Mouse (Mus musculus) olfactory bulb, adult 2 months (tissue): ENCODE results near the gene 4921524J17Rik. TPM values are rescaled to one million over a fixed set of nuclear protein-coding genes. Genes with fewer than 3 reads are reported as not detected.

Experiments used
- H3K27ac ChIP-seq: fragments of 200-500 bp; 2 replicates; pipeline ENCODE4 v1.5.1; 2012; ENCODE audit warnings: low read depth, low read length; ENCODE audit not compliant: insufficient read depth
- H3K4me1 ChIP-seq: fragments of 200-500 bp; 2 replicates; pipeline ENCODE4 v1.6.1; 2012; ENCODE audit warnings: low read length; ENCODE audit not compliant: control insufficient read depth, insufficient read depth
- H3K4me3 ChIP-seq: fragments of 200-500 bp; 2 replicates; pipeline ENCODE4 v1.5.1; 2012; ENCODE audit warnings: mild to moderate bottlenecking, low read depth, low read length, moderate library complexity; ENCODE audit not compliant: insufficient read depth
- CTCF ChIP-seq: fragments of 200-500 bp; IDR thresholded peaks from 2 replicates; pipeline ENCODE4 v1.5.1; 2012; ENCODE audit warnings: low read depth, mild to moderate bottlenecking, low read length, moderate library complexity; ENCODE audit not compliant: insufficient read depth
- POLR2A ChIP-seq: fragments of 200-500 bp; IDR thresholded peaks from 2 replicates; pipeline ENCODE4 v1.6.1; 2012; ENCODE audit warnings: mild to moderate bottlenecking, low read depth, low read length, moderate library complexity; ENCODE audit not compliant: insufficient read depth
- WGBS: fragments of 180-500 bp; shearing (Covaris S2); methylation state at CpG from one replicate; pipeline ENCODE4 v1.1.7; 2018; 5-methylcytosine and 5-hydroxymethylcytosine counted together
- polyA plus RNA-seq: library from polyadenylated mRNA; stranded (reverse); fragments of >200 nt; gene quantifications from 2 replicates; pipeline ENCODE4 v1.2.4, GENCODE M21; 2012; ENCODE audit warnings: low replicate concordance; ENCODE audit not compliant: missing spikeins, insufficient read depth, insufficient read length

The 4921524J17Rik gene
- polyA plus RNA-seq = not detected in 2 replicates

GRCm38 (mm10) chr8:85432168-85433016 lies at the start of gene 4921524J17Rik:
4921524J17Rik (minus strand) TSS chr8:85432833.
- peak; percentile 92 for TF ChIP-seq POLR2A
- TF ChIP-seq CTCF = no peak
- WGBS = under 1% methylated on average over 85 of the region's 85 CpGs

GRCm38 (mm10) chr8:85482427-85482826 lies 49.8 kb upstream of the 4921524J17Rik start:
- peaks cover 6% of the 10 kb centered on the region for H3K4me1 ChIP-seq
- H3K4me3 ChIP-seq = no peak overlapping the region
- WGBS = 57% methylated on average over 6 of the region's 6 CpGs
- H3K27ac ChIP-seq = no peak overlapping the region
- TF ChIP-seq POLR2A (no peak), CTCF (no peak)

More at GRCm38 (mm10) chr8:85432168-85433016, at the start of gene 4921524J17Rik:
- peak within 1 kb of the TSS; percentile 94 for H3K4me3 ChIP-seq
- H3K27ac ChIP-seq = 0 out of 2 replicates have a peak within 1 kb of the TSS, but pooled peaks have one; percentile 40
- H3K4me1 ChIP-seq = peaks cover 5% of the 10 kb centered on the region; the same call in 1 of the 2 replicates

- Histone ChIP-seq H3K4me1 (peaks cover 6% of the 10 kb centered on the region), H3K4me3 (no peak overlapping the region), H3K27ac (no peak overlapping the region)
- TF ChIP-seq POLR2A (no peak), CTCF (no peak)
- 18% methylated on average over 10 of the region's 10 CpGs for WGBS
These were observed 49.3 kb upstream of the 4921524J17Rik start for GRCm38 (mm10) chr8:85481900-85482299.

GRCm38 (mm10) chr8:85479710-85480109 lies 47.1 kb upstream of the 4921524J17Rik start:
- peaks cover 6% of the 10 kb centered on the region for H3K4me1 ChIP-seq
- H3K27ac ChIP-seq = no peak overlapping the region
- H3K4me3 ChIP-seq = no peak overlapping the region
- no peak for TF ChIP-seq CTCF
- no peak for TF ChIP-seq POLR2A
- WGBS = 94% methylated on average over 2 of the region's 2 CpGs

- Histone ChIP-seq H3K27ac (no peak overlapping the region), H3K4me3 (no peak overlapping the region), H3K4me1 (peaks cover 6% of the 10 kb centered on the region)
- no peak for TF ChIP-seq CTCF
- TF ChIP-seq POLR2A = no peak
- WGBS = 74% methylated on average over 2 of the region's 2 CpGs
These were observed 45.8 kb upstream of the 4921524J17Rik start for GRCm38 (mm10) chr8:85478397-85478796.

GRCm38 (mm10) chr8:85476970-85477545 lies 44.4 kb upstream of the 4921524J17Rik start:
- Histone ChIP-seq H3K4me1 (peaks cover 6% of the 10 kb centered on the region), H3K4me3 (no peak overlapping the region), H3K27ac (no peak overlapping the region)
- TF ChIP-seq CTCF (no peak), POLR2A (no peak)
- 83% methylated on average over 4 of the region's 4 CpGs for whole genome bisulfite sequencing

- no peaks in the 10 kb centered on the region for H3K4me1 ChIP-seq
- TF ChIP-seq POLR2A (no peak), CTCF (no peak)
- H3K4me3 ChIP-seq = no peak overlapping the region
- no peak overlapping the region for H3K27ac ChIP-seq
- WGBS = 93% methylated on average over 3 of the region's 3 CpGs
These were observed 42.3 kb upstream of the 4921524J17Rik start for GRCm38 (mm10) chr8:85474924-85475323.

- no peak overlapping the region for H3K27ac ChIP-seq
- no peak overlapping the region for H3K4me3 ChIP-seq
- TF ChIP-seq CTCF = no peak
- no peak for TF ChIP-seq POLR2A
- WGBS = 88% methylated on average over 4 of the region's 4 CpGs
- no peaks in the 10 kb centered on the region for H3K4me1 ChIP-seq
These were observed 40.6 kb upstream of the 4921524J17Rik start for GRCm38 (mm10) chr8:85473246-85473645.

GRCm38 (mm10) chr8:85472800-85473199 lies 40.2 kb upstream of the 4921524J17Rik start:
- WGBS = 85% methylated on average over 6 of the region's 6 CpGs
- no peaks in the 10 kb centered on the region for H3K4me1 ChIP-seq
- no peak overlapping the region for H3K4me3 ChIP-seq
- TF ChIP-seq POLR2A (no peak), CTCF (no peak)
- no peak overlapping the region for H3K27ac ChIP-seq
